Mouse (Mus musculus) left cerebral cortex, postnatal 25 days (tissue): ENCODE data around the gene 9830107B12Rik. TPM values are rescaled to one million over a fixed set of nuclear protein-coding genes. Genes with fewer than 3 reads are reported as not detected.

Experiments used
- DNase-seq, 2 experiments: peaks; one replicate each; pipeline ENCODE4 v3.0.0; 2022; ENCODE audit warnings: low spot score in 2 of 2, mixed read lengths in 1 of 2
- intact Hi-C: fragments of 180-260 bp; cut with DNase I; formaldehyde crosslinking; loops from one replicate; pipeline ENCODE4 v1.15.1; 2025
- total RNA-seq, 2 experiments: library from RNA; stranded (reverse); gene quantifications; 2 replicates each; pipeline ENCODE4 v1.2.3; 2021

The 9830107B12Rik gene
- total RNA-seq, 2 experiments from 2014 or later = not detected

GRCm38 (mm10) chr17:48096321-48096720 lies 49.7 kb downstream of the 9830107B12Rik start:
- intact Hi-C loops = no loop called here

GRCm38 (mm10) chr17:48095718-48096121 lies 50.3 kb downstream of the 9830107B12Rik start:
- no peak for DNase-seq
- intact Hi-C loops = no loop called here

More at GRCm38 (mm10) chr17:48096321-48096720, 49.7 kb downstream of the 9830107B12Rik start:
- no peak for DNase-seq

DNA sequence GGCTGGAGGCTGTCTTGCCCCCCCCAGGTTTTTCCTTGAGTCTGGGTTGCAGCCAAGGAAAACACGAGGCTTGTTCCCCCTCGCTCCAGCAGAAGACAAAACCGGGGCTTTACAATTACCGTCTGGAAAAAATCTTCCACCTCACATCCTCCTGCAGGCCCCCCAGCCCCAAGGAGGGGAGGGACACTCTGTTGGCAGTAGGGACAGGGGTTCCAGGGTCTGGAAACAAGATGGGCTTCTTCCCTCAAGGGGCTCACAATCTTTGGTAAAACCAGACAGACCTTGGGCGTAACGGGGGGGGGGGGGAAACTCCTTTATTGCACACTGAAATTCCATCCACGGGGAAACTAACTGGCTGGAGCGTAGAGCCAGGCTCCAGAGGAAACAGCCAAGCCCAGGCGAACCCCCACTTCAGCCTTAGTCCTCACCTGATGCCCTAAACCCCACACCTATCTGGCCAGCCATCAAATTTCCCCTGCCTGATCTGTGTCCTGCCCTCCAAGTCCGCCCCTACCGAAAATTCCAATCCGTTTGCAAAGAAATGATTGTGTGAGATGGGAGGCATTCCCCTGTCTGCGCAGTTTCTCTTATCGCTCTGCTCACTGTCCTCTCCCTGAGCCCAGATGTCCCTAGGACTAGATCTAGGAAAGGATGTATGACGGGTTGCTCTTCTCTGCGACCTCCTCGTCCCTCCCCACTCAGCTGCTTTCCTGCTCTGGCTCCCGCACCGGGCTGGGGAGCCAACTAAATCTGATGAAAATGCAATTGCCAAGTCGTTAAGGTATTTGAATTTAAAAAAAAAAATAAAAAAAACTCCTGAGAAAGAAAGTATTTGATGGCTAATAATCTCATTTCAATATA lies 51.0 kb downstream of the 9830107B12Rik start:
- no peak for DNase-seq
- intact Hi-C loops = no loop called here

DNA sequence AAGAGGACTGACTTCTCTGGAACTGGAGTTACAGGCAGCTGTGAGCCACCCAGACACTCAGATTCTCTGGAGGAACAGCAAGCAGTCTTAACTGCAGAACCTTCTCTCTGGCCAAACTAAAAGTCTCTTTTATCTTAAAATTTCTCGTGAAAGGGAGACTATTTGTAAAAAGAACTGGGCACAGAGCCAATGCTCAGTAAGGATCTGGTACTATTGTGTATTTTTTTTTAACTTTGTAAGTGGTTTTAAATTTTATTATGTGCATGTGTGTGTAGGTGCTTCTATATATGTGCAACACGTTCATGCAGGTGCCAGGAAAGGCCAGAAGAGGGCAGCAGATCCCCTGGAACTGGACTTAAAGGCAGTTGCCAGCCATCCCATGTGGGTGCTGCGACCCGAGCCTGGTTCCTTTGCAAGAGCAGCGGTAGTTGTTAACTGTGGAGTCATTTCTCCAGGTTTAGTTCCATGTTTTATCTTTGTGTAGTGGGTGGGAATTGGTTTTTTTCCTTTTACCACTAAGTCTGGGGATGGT lies 52.7 kb downstream of the 9830107B12Rik start:
- intact Hi-C loops = no loop called here
- DNase-seq = no peak

DNA sequence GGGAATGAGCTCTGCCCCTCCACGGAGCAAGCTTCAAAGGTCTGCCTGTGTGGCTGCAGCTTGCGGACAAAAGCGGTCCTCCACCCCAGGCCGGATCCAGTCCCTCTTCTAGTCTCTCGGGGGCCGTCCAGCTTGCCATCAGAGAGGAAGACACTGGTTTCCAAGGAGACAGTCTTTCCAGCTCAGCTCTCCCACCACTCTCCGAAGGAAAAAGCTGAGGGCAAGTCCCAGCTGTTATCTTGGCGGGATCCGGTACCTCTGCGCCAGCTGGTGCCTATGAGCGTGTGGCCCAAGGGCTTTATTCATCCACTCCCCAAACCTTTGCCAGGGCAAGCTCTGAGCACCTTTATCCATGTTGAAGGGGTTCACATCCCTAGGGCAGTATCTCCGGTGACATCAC lies 55.8 kb downstream of the 9830107B12Rik start:
- intact Hi-C loops = no loop called here
- DNase-seq = no peak

DNA sequence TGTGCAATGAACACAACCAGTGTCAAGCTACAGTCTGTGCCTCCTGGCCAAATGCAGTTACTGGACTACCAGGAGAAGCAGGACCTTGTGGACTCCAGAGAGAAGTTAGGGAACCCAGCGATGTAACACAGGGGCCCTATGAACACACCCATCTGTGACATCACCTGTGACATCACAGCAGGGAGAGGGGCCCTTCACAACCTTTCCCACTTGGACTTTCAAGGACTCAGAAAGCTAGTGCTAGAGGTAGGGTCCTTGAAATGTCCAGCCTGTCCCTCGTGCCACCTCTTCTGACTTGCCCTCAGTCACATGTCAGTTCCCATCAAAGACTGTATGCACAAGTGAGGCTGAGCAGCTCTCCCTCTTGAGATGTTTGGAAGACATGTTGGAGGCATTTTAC lies 56.6 kb downstream of the 9830107B12Rik start:
- DNase-seq = no peak
- intact Hi-C loops = no loop called here

DNA sequence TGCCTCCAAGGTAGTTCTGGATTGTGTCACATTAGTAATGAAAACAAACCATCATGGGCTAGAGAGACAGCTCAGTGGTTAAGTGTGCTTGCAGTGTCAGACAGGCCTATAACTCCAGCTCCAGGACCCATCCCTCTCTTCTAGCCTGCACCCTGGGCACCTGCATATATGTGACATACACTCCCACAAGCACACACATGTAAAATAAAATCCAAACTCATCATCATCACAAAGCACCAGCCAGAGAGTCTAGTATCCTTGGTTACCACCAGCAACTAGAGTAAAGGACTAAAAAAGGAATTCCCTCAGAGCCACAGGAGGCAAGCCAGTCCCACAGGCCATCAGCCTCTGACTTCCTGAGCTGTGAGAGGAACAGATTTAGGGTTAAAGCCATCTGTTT lies 57.0 kb downstream of the 9830107B12Rik start, which contains the start of gene 1700067P10Rik:
Gene 1700067P10Rik, plus strand, starts transcription at position 301 of the 400 bp plus-strand sequence.
- DNase-seq = no peak
- intact Hi-C loops = no loop called here

- intact Hi-C loops = no loop called here
These were observed 65.4 kb downstream of the 9830107B12Rik start for GRCm38 (mm10) chr17:48080626-48081025.

More at GRCm38 (mm10) chr17:48080626-48081025, 65.4 kb downstream of the 9830107B12Rik start:
- DNase-seq = no peak

Other genes starting within 250 kb of the 9830107B12Rik start
- gene Foxp4, start 221.6 kb downstream of the 9830107B12Rik start, total RNA-seq = 10 to 100 TPM; 41.3 to 42.7 TPM
- not detected for gene 1700122O11Rik, start 108.0 kb downstream of the 9830107B12Rik start, total RNA-seq
- not detected for gene 1700067P10Rik, start 56.9 kb downstream of the 9830107B12Rik start, total RNA-seq
- gene A530064D06Rik, start 21.0 kb upstream of the 9830107B12Rik start, total RNA-seq = not detected
- not detected for gene Trem1, start 86.5 kb upstream of the 9830107B12Rik start, total RNA-seq
- under 1 TPM; 0.34 to 0.37 TPM for gene Trem3, start 101.5 kb upstream of the 9830107B12Rik start, total RNA-seq
- gene Treml4, start 118.0 kb upstream of the 9830107B12Rik start, total RNA-seq = not detected
- under 1 TPM; 0.18 to 0.57 TPM for gene Treml2, start 153.2 kb upstream of the 9830107B12Rik start, total RNA-seq
- gene B430306N03Rik, start 169.9 kb upstream of the 9830107B12Rik start, total RNA-seq = under 1 TPM; 0.07 to 0.11 TPM
- gene Trem2, start 200.1 kb upstream of the 9830107B12Rik start, total RNA-seq = 10 to 100 TPM in 1 of 2 experiments, 1 to 10 TPM in 1; 8.1 to 13.8 TPM
- not detected for gene Treml1, start 213.6 kb upstream of the 9830107B12Rik start, total RNA-seq